Mouse (Mus musculus): Measurements from ENCODE around the gene Foxf1.

- TF ChIP-seq CTCF (IDR thresholded peaks at IDR 0.05; ENCODE audit: control insufficient read depth, insufficient read depth, insufficient read length), result no peak
- TF ChIP-seq MYOG (IDR thresholded peaks at IDR 0.05; ENCODE audit: control insufficient read depth, extremely low read depth, insufficient read length), result no peak
- TF ChIP-seq FOSL1 (IDR thresholded peaks at IDR 0.05; ENCODE audit: insufficient read depth, low read length, poor library complexity, severe bottlenecking), result no peak
These were observed 9.4 kb upstream of the Foxf1 start for GRCm38 (mm10) chr8:121074848-121075145.
